Mouse (Mus musculus) retina, postnatal 1 day (tissue): ENCODE measurements around the gene Syngr3.
A peak's percentile ranks its signal among the peaks of the same experiment; 100 is the strongest.
"Not testable (repeated sequence)": the region's sequence is repeated elsewhere in the genome, so short reads cannot be mapped to it uniquely, and the experiment has no call there.

Source experiments
- DNase-seq: peaks from one replicate; pipeline ENCODE4 v3.0.0-alpha.2; 2012

Syngr3 gene

GRCm38 (mm10) chr17:24689251-24690081 is at the start of gene Syngr3:
TSS of gene Syngr3 (minus strand) at chr17:24689955.
- DNase-seq, result peak; percentile 60

GRCm38 (mm10) chr17:24738238-24738637 is 48.5 kb upstream of the Syngr3 start:
- no peak for DNase-seq

GRCm38 (mm10) chr17:24737135-24737810 is 47.5 kb upstream of the Syngr3 start:
- no peak for DNase-seq

GRCm38 (mm10) chr17:24736330-24737051 is 46.7 kb upstream of the Syngr3 start, which contains the start of gene Msrb1:
TSS of gene Msrb1 (plus strand) at chr17:24736642.
- DNase-seq, result peak; percentile 99

- DNase-seq, result no peak
Observed at GRCm38 (mm10) chr17:24735446-24735845, 45.7 kb upstream of the Syngr3 start.

- DNase-seq, result no peak
Observed at GRCm38 (mm10) chr17:24734513-24734912, 44.8 kb upstream of the Syngr3 start.

- no peak for DNase-seq
Observed at GRCm38 (mm10) chr17:24733434-24734050, 43.8 kb upstream of the Syngr3 start.

GRCm38 (mm10) chr17:24732233-24732935 is 42.6 kb upstream of the Syngr3 start:
- DNase-seq, result no peak

- no peak for DNase-seq
Observed at GRCm38 (mm10) chr17:24730787-24731186, 41.0 kb upstream of the Syngr3 start.

- DNase-seq, result no peak
Observed at GRCm38 (mm10) chr17:24729067-24729466, 39.3 kb upstream of the Syngr3 start.

GRCm38 (mm10) chr17:24728184-24728583 is 38.4 kb upstream of the Syngr3 start:
- DNase-seq, result no peak

GRCm38 (mm10) chr17:24727618-24728017 is 37.9 kb upstream of the Syngr3 start, which contains the start of gene Rpl3l:
TSS of gene Rpl3l (plus strand) at chr17:24727820.
- no peak for DNase-seq

- no peak for DNase-seq
Observed at GRCm38 (mm10) chr17:24725637-24726390, 36.1 kb upstream of the Syngr3 start.

- peak; percentile 95 for DNase-seq
Observed at GRCm38 (mm10) chr17:24724184-24724583, 34.4 kb upstream of the Syngr3 start, which contains the start of gene Ndufb10. TSS of gene Ndufb10 (minus strand) at chr17:24724478.

- no peak for DNase-seq
Observed at GRCm38 (mm10) chr17:24723881-24724180, 34.1 kb upstream of the Syngr3 start.

- no peak for DNase-seq
Observed at GRCm38 (mm10) chr17:24723122-24723880, 33.5 kb upstream of the Syngr3 start.

- no peak for DNase-seq
Observed at GRCm38 (mm10) chr17:24722220-24722924, 32.6 kb upstream of the Syngr3 start.

- DNase-seq, result not testable (repeated sequence)
Observed at GRCm38 (mm10) chr17:24721383-24721955, 31.7 kb upstream of the Syngr3 start.

- not testable (repeated sequence) for DNase-seq
Observed at GRCm38 (mm10) chr17:24720616-24721015, 30.9 kb upstream of the Syngr3 start.
